Mouse (Mus musculus) T-cell, adult 66 days (primary cell): ENCODE results near the gene Hdac7. TPM values are rescaled to one million over a fixed set of nuclear protein-coding genes. Genes with fewer than 3 reads are reported as not detected.

Source experiments
- total RNA-seq, 2 experiments: library from RNA; stranded (reverse); gene quantifications; 3 replicates in 1 of 2; 4 replicates in 1 of 2; pipeline ENCODE4 v1.2.4; 2023

Hdac7 gene
- 100 to 1,000 TPM; 189 to 190 TPM for total RNA-seq

DNA sequence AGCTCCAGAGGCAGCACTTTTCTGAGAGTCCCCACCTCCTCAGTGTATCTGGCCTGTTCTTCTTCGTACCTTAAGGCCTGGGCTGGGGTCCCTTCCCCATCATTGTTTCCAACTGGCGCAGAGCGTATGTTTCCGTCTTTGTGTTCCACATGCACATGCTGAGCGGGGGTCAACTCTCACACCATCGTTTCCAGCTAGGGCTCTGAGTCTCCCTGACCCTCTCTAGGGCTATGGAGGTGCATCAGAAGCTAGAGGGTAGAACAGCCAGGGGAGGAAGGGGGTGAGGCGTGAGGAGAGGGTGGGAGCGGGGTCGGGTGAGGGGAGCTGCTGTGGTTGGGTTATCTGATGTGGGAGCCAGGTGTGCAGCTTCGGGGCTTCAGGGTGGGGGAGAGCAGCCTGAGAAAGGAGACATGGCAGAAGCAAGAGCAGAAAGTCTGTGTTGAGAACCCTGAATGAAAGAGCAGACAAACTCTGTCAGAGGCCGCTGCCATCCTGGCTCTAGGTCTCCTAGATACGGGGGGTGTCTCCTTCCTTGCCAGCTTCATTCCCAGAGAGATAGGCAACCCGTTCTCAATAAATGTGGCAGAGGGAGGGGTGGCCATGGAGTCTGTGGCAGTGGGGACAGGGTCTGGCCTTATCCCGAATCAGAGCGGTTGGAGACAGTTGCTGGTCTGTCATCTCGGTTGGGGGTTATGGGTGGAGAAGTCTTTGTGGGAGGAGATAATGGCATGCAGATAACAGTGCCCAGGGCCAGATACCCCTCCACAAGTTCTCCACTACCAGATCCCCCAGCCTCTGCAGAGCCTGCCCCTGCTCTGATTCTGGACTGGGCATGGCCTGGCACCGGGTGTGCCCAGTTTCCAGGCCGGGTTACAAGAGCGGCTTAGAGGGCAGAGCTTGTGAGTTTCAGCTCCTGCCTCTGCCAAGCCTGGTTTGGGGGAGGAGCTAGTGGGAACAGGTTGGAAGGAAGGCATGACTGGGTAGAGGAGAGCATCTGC is at the start of gene Hdac7:
TSS of gene Hdac7 (minus strand) at position 466 of the 998 bp plus-strand sequence.

DNA sequence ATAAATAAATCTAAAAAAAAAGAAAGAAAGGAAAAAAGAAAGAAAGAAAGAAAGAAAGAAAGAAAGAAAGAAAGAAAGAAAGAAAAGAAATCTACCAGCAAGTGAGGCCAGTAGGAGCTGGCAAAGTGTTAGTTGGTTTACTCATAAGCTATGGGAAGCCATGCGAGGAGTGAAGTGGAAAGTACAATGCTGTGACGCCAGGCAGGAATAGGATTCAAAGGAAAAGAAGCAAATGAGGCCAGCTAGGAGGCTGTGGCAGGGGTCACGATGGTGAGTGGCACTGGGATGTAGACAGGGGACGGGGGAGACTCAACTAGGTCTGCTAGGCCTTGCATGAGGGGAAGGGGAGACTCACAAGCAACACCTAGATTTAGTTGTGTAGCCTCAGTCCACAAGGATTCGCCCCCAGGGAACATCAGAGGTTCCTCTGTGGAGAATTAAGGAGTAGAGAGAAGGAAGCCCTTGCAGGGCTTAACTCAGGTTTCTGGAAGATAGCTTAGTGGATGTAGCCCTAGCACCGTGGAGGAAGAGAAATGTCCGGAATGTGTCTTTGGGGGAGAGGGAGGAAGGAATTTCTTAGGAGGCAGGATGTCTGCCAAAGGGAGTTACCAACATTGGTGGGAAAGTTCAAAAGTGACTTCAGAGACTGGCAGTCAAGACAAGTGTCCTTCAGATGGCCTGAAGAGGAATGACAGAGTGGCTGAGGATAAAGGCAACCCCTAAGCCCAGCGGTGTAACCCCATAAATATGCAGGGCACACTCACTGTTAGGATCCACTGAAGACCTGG is 65.8 kb downstream of the Hdac7 start, which contains the start of gene Slc48a1:
TSS of gene Slc48a1 (plus strand) at position 210 of the 788 bp plus-strand sequence.

DNA sequence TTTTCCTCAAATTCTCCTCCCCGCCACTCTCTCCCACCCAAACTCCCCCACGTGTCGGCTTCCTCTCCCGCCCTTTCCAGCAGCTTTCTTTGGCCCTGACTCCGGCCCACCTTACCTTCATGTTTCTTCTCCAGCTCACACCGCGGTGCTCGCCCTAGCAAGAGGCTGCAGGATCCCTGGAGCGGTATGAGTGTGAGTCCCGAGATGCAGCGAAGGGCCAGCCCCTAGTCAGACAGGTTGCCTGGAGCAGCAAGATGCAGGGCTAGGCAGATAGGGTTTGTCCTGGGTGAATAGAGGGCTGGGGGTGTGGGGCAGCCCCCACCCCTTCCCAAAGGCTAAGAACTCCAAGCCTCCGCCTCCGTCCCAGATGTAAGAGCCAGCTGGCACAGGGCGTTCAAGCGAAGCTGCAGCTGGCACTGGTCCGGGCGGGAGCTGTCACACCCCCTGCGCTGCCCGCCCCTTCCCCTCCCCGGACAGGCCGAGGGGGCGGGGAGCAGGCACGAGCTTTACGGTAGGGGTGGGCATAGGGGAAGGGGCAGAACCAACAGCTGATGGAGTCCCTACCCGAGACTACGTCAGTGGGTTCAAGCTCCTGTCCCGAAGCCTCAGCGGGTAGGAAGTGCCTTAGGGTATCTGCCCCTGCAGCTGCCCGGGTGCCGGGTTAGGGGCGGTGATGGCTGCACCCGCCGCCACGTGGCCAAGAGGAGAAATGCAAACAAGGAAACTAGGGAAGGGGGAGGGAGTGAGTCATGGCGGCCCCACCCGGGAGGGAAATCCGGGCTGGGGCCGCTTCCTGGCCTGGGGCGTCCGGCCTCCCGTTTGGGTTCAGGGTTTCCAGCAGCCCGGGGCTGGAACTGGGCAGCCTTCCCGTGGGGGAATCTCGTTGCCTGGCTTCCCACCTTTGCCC is 76.8 kb downstream of the Hdac7 start, which contains the start of gene Rapgef3:
TSS of gene Rapgef3 (minus strand) at position 693 of the 907 bp plus-strand sequence.

Other genes with a start within 250 kb of the Hdac7 start
- gene Rpap3, start 138.7 kb downstream of the Hdac7 start, total RNA-seq = 10 to 100 TPM; 14.6 to 18.6 TPM
- under 1 TPM in 1 of 2 experiments, not detected in 1; 0.23 TPM for gene Endou, start 113.2 kb downstream of the Hdac7 start, total RNA-seq
- gene Rapgef3, start 76.5 kb downstream of the Hdac7 start, total RNA-seq = 1 to 10 TPM; 1.2 to 3.9 TPM
- 10 to 100 TPM; 21.5 to 23.5 TPM for gene Slc48a1, start 66.0 kb downstream of the Hdac7 start, total RNA-seq
- 1 to 10 TPM in 1 of 2 experiments, under 1 TPM in 1; 0.84 to 1.2 TPM for gene Vdr, start 66.1 kb upstream of the Hdac7 start, total RNA-seq
- gene Tmem106c, start 119.7 kb upstream of the Hdac7 start, total RNA-seq = 10 to 100 TPM; 13.4 to 13.8 TPM
- not detected for gene Col2a1, start 160.2 kb upstream of the Hdac7 start, total RNA-seq
- gene Pfkm, start 248.1 kb upstream of the Hdac7 start, total RNA-seq = 10 to 100 TPM; 10.3 to 10.4 TPM
- gene Senp1, start 249.2 kb upstream of the Hdac7 start, total RNA-seq = 10 to 100 TPM; 56.0 to 58.7 TPM